Mouse (Mus musculus) liver, embryonic 14.5 days (tissue): ENCODE measurements around the gene Sparcl1.

Experiments used
- CTCF ChIP-seq: IDR thresholded peaks from 2 replicates; pipeline ENCODE4 v1.5.1; 2016; ENCODE audit warnings: antibody characterized with exemption, low read depth, control low read depth
- EP300 ChIP-seq: IDR thresholded peaks from 2 replicates; pipeline ENCODE4 v1.6.1; 2016; ENCODE audit warnings: antibody characterized with exemption, low read depth

DNA sequence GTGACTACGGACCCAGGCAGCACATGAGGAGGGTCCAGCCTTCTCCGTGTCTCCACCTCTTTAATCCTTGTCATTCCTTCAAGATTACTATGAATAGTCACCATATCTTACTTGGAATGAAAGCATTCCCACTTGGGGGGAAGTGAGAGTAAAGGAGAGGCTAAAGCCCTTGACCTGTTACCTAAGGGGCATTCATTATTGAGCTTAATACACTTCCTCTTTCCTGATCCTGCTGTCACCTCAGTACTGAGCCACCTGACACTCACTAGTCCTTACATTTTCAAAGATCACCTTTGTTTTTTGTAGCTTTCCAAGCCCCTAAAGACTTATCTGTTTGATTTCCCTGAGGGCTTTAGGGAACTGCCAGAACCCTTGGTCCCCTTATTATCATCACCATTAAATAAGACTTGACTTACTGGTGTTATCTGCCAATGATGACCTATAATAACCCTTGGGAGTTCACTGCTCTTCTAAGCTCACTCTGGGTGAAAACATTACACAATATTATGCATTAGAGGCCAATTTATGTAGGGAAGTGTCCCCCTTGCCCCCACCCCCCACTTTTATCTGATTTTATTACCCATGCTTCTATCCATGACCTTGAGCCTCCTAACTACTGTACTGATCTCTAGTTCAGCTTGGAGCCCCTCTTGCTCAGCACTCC lies 81.0 kb downstream of the Sparcl1 start:
- TF ChIP-seq CTCF (no peak), EP300 (no peak)
